Mouse (Mus musculus) cerebellum, adult 2 months (tissue): ENCODE measurements around the gene Sgms1.

Experiments used
- CTCF ChIP-seq: fragments of 200-500 bp; IDR thresholded peaks from 2 replicates; pipeline ENCODE4 v1.5.1; 2011; ENCODE audit warnings: low read depth, mild to moderate bottlenecking, control low read depth, low read length, moderate library complexity, borderline replicate concordance; ENCODE audit not compliant: insufficient read depth
- POLR2A ChIP-seq: fragments of 200-500 bp; IDR thresholded peaks from 2 replicates; pipeline ENCODE4 v1.6.1; 2011; ENCODE audit warnings: low read length, control low read depth, borderline replicate concordance; ENCODE audit not compliant: insufficient read depth

DNA sequence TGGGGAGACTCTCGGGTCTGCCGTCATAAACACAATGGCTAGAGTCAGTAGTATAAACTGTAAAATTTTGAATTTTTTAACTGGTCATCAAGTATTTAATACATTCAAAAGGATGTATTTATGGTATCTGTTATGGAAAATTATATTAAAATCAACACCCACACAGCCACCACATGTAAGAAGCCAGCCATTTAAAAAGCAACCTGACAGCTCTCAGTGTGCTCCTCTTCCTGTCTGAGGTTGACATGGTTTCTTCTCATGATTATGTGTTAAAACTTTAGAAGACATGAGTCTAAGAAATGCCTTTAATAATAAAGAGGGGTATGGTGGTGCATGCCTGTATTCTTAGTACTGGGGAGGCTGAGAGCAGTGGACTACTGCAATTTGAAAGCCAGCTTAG lies 172.8 kb downstream of the Sgms1 start:
- TF ChIP-seq POLR2A = no peak
- no peak for TF ChIP-seq CTCF
